Mouse (Mus musculus) layer of hippocampus, postnatal 36 days (tissue): Measurements from ENCODE around the gene Mt2. TPM values are rescaled to one million over a fixed set of nuclear protein-coding genes. Genes with fewer than 3 reads are reported as not detected.
"Not testable (repeated sequence)": the region's sequence is repeated elsewhere in the genome, so short reads cannot be mapped to it uniquely, and the experiment has no call there.

Source experiments
- DNase-seq, 2 experiments: peaks; one replicate each; pipeline ENCODE4 v3.0.0; 2022
- total RNA-seq, 2 experiments: library from RNA; stranded (reverse); gene quantifications; 2 replicates each; pipeline ENCODE4 v1.2.3; 2021

Gene Mt2
- total RNA-seq, result 100 to 1,000 TPM; 418 to 575 TPM

DNA sequence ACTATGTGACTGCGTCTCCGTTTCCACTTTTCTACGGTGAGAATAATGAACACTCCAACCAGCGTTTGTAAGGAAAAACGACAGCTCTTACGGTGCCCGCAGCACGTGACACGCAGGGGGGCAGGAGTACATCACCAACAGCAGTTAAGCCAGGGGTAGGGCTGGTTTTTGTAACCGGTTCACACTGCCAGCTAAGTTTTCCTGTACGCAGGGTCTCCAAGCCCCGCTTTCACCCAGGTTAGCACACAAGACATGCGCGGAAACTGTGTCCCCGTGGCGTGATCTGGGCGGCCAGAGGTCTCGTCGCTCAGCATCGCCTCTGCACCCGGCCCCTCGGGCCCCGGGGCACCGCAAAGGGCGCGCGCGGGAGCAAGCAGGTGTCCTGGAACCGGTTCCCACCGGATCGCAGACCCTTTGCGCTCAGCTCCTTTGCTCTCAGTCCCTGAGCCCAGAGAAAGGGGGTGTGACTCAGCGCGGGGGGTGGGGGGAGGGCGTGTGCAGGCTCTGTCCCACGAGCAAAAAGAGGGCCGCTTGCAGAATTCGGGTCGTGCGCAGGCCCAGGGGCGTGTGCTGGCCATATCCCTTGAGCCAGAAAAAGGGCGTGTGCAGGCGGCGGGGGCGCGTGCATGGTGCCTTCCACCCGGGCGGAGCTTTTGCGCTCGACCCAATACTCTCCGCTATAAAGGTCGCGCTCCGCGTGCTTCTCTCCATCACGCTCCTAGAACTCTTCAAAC is at the start of gene Mt2:
Gene Mt2, plus strand, starts transcription at position 590 of the 734 bp plus-strand sequence.
- DNase-seq, result peak; percentile 75 to 76

GRCm38 (mm10) chr8:94122711-94123468 is 49.6 kb upstream of the Mt2 start:
- peak in 1 of 2 experiments; percentile 60 for DNase-seq

GRCm38 (mm10) chr8:94127711-94128110 is 44.8 kb upstream of the Mt2 start:
- no peak for DNase-seq

GRCm38 (mm10) chr8:94129133-94129789 is 43.2 kb upstream of the Mt2 start:
- no peak for DNase-seq

DNA sequence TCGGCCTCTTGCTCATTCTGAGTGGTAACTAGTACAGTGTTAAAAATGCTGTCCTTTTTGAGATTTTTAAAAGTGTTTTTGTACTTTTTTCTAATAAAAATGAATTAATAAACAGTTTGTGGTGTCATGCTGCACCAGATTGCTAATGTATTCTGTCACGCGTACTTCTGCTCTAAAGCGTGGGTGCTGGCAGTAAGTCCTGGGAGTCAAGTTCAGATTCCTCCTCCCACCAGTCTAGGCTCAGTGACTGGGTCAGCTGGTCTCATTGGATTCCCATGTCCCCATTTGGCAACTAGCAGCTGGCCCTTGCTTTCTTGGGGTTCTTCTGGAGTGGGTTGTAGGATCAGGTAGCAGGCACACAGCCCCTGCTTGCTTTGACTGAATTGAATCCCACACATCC is 42.3 kb upstream of the Mt2 start:
- DNase-seq, result no peak

DNA sequence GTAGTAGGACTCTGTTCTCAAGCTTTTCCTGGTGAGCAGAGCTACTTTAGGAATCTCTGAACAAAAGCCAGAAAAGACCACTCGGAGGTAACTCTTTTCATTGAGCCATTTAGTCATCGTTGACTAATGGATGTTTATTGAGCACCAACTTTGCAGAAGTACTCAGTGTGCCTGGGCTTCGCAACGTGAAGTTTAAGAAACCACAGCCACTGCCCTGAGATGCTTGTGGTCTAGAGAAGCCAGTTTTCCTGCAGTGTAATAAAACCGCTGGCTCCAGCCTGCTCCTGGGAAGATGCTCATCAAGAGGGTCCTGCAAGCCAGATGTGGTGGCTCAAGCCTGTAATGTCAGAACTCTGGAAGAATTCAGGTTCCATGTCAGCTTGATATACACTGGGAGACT is 40.4 kb upstream of the Mt2 start:
- DNase-seq, result no peak

DNA sequence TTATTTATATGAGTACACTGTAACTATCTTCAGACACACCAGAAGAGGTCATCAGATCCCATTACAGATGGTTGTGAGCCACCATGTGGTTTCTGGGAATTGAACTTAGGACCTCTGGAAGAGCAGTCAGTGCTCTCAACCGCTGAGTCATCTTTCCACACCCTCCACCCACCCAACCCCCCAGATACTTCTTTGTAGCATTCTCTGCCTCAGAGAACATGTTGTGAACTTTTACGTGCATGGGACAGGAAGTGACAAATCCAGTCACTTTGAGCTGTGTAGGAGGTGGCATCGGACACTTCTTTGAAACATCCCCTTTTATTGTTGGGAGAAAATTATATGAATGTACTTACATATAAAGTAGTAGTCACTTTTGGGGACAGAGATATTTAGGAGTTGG is 37.9 kb upstream of the Mt2 start:
- DNase-seq, result not testable (repeated sequence)

GRCm38 (mm10) chr8:94135556-94135955 is 36.9 kb upstream of the Mt2 start:
- no peak for DNase-seq

DNA sequence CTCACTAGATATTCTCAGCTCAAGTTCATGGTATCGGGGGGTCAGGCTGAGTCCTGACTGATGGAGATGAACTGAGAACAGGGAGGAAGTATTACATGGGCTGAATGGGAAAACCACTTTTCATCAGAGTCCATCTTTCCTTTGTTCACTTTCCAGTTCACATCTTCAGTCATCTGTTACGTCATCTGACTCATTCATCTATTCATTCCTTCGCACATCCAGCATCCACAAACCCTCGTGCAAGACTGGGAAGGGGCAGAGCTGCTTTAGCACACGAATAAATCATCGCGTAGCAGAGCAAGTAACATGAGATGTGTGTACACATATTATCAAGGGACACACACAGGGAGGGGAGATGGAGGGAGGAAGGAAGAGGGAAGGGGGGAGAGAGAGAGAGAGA is 36.3 kb upstream of the Mt2 start:
- DNase-seq, result no peak

GRCm38 (mm10) chr8:94136933-94137332 is 35.5 kb upstream of the Mt2 start, which contains the start of gene Mt4:
TSS of gene Mt4 (plus strand) at chr8:94137197.
- no peak for DNase-seq

DNA sequence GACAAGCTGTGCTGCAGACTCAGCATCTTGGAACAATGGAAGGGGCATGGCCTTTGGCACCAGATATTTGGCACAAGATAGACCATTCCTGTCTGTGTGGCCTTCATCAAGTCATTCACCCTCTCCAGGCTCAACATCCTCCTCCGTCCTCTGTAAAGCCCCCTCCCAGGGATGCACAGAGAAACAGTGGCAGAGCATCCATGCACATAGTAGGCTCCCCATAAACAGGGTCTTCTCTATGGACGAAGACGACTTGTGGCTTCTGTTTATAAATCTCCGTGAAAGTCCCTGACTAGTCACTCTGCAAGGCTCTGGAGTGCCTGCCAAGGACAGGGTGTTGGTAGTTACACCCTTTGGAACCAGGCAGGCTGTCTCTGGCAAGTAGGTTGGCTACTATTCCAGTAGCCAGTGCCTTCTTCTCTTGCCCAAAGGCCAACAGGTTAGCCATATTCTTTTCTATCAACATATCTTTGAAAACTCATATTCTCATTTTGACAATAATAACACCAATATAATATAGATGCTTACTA is 32.1 kb upstream of the Mt2 start:
- no peak for DNase-seq

DNA sequence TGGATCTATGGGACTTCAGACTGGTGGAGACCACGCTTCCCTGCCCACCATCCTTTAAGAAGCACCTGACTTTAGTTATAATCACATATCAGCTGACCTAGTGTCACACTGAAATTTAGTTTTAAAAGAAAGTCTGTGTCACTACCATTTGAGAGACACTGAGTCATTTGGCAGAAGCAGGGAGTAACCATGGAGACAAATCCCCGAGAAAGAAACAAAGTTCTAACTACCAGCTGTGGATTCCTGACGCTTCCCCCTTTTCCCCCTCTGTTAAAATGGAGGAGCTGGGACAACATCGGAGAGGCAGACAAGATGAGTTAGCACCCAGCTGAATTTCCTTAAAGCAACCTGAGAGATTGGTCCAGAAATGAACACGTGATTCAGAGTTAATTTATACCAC is 24.2 kb upstream of the Mt2 start:
- no peak for DNase-seq

DNA sequence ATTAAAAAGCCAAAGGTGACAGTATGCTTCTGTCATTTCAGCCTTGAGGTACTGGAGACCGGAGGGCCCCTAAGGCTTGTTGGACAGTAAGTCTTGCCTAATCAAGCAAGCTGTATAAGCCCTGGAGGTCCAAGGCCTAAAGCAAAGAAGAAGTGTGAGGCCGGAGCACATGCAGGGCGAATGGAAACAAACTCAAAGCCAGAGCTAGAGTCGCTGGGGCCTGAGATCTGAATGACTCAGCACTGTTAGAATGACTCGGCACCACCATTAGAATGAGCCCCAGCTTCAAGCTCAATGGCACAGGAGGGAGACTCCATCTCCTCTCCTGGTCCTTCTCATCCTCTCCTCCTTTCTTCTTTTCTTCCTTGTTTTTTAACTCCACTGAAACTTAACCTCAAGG is 21.5 kb upstream of the Mt2 start:
- no peak for DNase-seq

GRCm38 (mm10) chr8:94152513-94153300 is 19.8 kb upstream of the Mt2 start, which contains the start of gene Mt3:
TSS of gene Mt3 (plus strand) at chr8:94152607.
- DNase-seq, result peak; percentile 85 to 88

- DNase-seq, result no peak
Measured at GRCm38 (mm10) chr8:94153451-94153850, 19.0 kb upstream of the Mt2 start.

DNA sequence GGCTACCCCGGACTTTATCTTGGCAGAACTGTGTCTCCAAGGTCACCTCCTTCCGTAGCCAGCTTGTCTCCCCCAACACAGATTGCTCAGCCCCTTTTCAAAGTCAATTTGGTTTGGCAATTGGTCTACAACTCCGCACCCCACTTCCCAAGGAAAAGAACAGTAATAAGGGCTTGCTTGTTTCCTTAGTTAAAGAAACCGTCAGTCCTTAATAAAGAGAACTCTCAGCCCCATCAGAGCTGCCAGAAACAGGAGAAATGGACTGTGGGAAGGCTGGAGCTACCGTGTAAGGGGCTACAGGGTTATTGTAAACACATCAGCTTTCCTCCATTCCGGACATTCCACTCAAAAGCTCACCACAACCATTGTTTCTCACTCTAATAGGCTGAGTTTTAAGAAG is 17.9 kb upstream of the Mt2 start:
- no peak for DNase-seq

GRCm38 (mm10) chr8:94156092-94156491 is 16.4 kb upstream of the Mt2 start:
- no peak for DNase-seq

DNA sequence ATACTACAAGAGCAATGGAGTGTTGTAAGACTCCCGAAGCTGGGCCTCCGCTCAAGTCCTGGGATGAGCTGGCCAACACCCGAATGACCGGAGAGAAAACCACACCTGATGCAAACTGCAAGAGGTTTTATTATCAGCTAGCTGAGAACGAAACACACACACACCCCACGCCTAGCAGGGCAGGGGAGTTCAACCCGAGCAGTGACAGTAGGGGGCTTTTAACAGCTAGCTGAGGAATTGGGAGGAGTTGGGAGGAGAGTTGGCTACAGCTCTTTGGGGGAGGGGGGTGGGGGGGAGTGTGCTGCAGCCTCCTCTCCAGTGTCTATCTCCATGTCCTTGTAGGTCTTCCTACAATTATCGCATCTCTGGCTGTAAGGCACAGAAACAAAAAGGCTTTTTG is 6.7 kb upstream of the Mt2 start:
- DNase-seq, result not testable (repeated sequence)

GRCm38 (mm10) chr8:94167244-94167643 is 5.2 kb upstream of the Mt2 start:
- peak; percentile 91 to 93 for DNase-seq

DNA sequence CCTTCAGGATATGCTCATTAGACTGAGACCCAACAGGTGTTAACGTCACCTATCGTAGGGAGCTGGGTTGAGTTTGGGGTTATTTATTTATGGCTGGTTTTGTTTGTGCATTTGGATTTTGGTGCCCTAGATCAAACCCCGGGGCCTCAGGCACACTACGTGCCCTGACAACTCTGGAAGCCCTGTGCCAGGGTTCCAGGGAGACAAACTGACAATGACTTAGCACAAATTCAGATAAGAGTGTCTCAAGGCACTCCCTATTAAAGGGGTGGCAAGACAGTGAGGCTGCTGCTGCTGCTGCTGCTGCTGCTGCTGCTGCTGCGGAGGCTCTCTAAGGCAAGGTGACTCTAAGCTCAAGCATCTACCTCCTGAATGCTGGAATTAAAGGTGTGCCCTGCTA is 2.9 kb upstream of the Mt2 start:
- DNase-seq, result no peak

DNA sequence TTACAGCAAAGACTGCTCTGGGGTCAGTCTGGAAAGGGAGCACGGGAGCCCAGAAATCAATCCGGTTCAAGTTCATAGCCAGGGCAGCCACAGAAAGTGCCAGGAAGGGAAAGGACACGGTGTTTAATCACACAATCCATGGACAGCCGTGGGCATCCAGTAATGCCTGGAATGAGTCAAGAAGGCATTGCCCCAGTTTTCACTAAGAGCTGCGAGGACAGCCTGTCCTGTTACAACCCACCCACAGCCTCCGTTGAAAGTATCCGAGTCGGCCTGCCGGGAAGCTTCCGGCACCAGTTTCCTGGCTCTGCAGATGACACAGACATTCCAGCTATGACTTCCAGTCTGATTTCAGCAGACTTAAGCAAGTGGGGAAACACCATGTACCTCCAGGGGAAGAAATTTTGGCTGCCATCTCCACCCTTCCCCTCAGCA is 1.1 kb upstream of the Mt2 start:
- DNase-seq, result no peak
